Mouse (Mus musculus) lung, postnatal 0 days (tissue): Measurements from ENCODE around the gene Bcar1.

ENCODE experiments used
- CTCF ChIP-seq: IDR thresholded peaks from 2 replicates; pipeline ENCODE4 v1.5.1; 2016; ENCODE audit warnings: antibody characterized with exemption, mild to moderate bottlenecking
- EP300 ChIP-seq: IDR thresholded peaks from 2 replicates; pipeline ENCODE4 v1.6.1; 2016; ENCODE audit warnings: antibody characterized with exemption, mild to moderate bottlenecking, control low read depth

DNA sequence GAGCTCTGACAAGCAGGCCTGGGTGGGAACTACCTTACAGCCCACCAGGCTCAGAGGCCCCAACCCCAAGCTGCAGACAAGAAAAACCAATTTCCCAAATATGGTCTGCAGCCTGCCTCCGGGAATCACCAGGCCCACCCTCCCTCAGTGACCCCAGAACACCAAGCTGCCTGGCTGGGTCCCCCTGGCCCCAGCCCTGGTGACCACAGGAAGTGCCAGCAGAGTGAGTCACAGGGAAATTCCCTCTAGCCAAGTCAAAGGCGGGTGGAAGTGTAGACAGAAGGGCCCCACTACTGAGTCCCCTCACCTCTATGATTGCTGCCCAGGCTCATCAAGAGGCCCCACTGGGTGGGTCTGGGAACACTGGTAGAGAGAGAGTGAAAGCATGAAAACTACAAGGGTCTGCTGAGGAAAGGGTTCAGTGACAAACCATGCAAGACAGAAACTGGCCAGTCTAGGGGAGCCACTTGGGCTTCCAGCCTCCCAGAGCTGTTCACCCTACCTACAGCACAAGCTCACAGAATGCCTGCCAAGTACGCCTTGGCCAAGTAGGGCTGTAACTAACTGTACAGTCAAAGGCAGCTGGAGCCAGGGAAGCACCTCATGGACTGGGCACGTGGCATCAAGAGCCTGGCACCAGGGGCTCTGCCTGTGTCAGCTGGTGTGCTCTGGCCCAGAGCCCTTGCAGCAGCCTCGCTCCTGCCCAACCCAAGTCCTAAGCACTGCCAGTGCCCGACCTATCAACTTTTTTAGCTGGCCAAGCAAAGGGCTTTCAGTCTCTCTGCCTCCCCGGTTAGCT lies 17.3 kb downstream of the Bcar1 start:
- TF ChIP-seq CTCF (no peak), EP300 (peak; percentile 81)
